In the genomic region with DNA sequence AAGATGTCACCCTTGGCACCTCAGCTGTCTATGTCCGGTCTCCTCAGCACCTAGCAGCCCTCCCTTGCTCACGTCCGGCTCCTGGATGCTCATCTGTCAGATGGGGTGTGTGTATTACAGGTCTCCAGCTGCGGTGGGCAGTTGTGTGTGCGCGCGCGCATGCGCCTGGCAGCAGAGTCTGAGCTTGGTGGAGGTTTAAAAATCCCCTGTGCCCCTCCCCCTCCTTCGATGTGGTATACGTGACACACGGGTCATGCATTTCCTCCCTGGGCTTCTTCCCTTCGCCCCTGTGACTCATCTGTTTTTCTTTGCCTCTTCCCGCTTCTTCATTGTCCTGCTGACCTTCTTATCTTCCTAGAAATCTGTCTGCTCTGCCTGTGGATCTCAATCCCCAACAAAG, we compare ENCODE assay signal across 8 mouse cellular contexts. TPM values are rescaled to one million over a fixed set of nuclear protein-coding genes. Genes with fewer than 3 reads are reported as not detected.
DNase-seq lines count a peak whose midpoint lies in the region; ATAC-seq lines count a peak whose summit lies in the region.

No protein-coding gene starts in this region.

- WGBS in embryonic facial prominence, embryonic 10.5 days: 40% methylated on average over 14 of the region's 14 CpGs
- WGBS in liver, embryonic 11.5 days: 23% methylated on average over 14 of the region's 14 CpGs
- WGBS in neural tube, embryonic 11.5 days: 53% methylated on average over 14 of the region's 14 CpGs

- no peaks in the 10 kb centered on the region for H3K9me3 ChIP-seq in embryonic facial prominence, embryonic 10.5 days
- H3K9me3 ChIP-seq in liver, embryonic 11.5 days (ENCODE audit: control insufficient read depth, low read length): no peaks in the 10 kb centered on the region
- no peaks in the 10 kb centered on the region for H3K9me3 ChIP-seq in neural tube, embryonic 11.5 days (ENCODE audit: control insufficient read depth, low read length)

- peak overlapping the region; percentile 13; the same call in 1 of the 2 replicates for H3K9ac ChIP-seq in liver, embryonic 11.5 days (ENCODE audit: low read depth, low read length)
- no peak overlapping the region for H3K9ac ChIP-seq in neural tube, embryonic 11.5 days (ENCODE audit: low read length)

- H3K4me3 ChIP-seq in embryonic facial prominence, embryonic 10.5 days: peak overlapping the region; percentile 25; the same call in 1 of the 2 replicates
- H3K4me3 ChIP-seq in liver, embryonic 11.5 days (ENCODE audit: low read depth, low read length): peak overlapping the region; percentile 2; the same call in 1 of the 2 replicates
- H3K4me3 ChIP-seq in neural tube, embryonic 11.5 days (ENCODE audit: low read depth, low read length): no peak overlapping the region

- peak overlapping the region; percentile 48 for H3K27ac ChIP-seq in embryonic facial prominence, embryonic 10.5 days (replicated peaks)
- H3K27ac ChIP-seq in liver, embryonic 11.5 days (ENCODE audit: low read depth, low read length): no peak overlapping the region; the same call in 1 of the 2 replicates
- H3K27ac ChIP-seq in neural tube, embryonic 11.5 days (ENCODE audit: low read depth, low read length): no peak overlapping the region

- peak overlapping the region; percentile 50 for H3K4me2 ChIP-seq in liver, embryonic 11.5 days
- H3K4me2 ChIP-seq in neural tube, embryonic 11.5 days (ENCODE audit: low read depth): no peak overlapping the region

- H3K4me1 ChIP-seq in embryonic facial prominence, embryonic 10.5 days: peaks cover 22% of the 10 kb centered on the region
- peaks cover 7% of the 10 kb centered on the region for H3K4me1 ChIP-seq in liver, embryonic 11.5 days (replicated peaks; ENCODE audit: control insufficient read depth, insufficient read depth, low read length)
- H3K4me1 ChIP-seq in neural tube, embryonic 11.5 days (ENCODE audit: control insufficient read depth, insufficient read depth, low read length): no peaks in the 10 kb centered on the region

- peak; percentile 90 for DNase-seq in 3T3-L1 (ENCODE audit: low read depth, low spot score)
- DNase-seq in CD4-positive, CD25-positive, alpha-beta regulatory T cell, adult 2 months (ENCODE audit: low read depth, low spot score): peak; percentile 88
- DNase-seq in embryonic facial prominence, embryonic 10.5 days (ENCODE audit: low spot score): peak; percentile 66
- peak; percentile 67 for DNase-seq in liver, embryonic 11.5 days (ENCODE audit: low spot score)
- peak; percentile 32 for DNase-seq in neural tube, embryonic 11.5 days (ENCODE audit: low spot score)
- no peak for DNase-seq in cerebellum, adult 9-11 months
- DNase-seq in c-Kit-positive CD71-positive TER-119-positive erythroid progenitor cells, embryonic 14.5 days (ENCODE audit: low spot score): no peak
- DNase-seq in kidney, postnatal 10 days: no peak

- no peak; the same call in 1 of the 2 replicates for ATAC-seq in liver, embryonic 11.5 days (replicated peaks; ENCODE audit: low FRiP score)
- no peak for ATAC-seq in neural tube, embryonic 11.5 days (ENCODE audit: insufficient read depth, low FRiP score, low TSS enrichment)

- no peaks in the 10 kb centered on the region for H3K27me3 ChIP-seq in embryonic facial prominence, embryonic 10.5 days (replicated peaks; ENCODE audit: low read depth, poor library complexity, severe bottlenecking)
- no peaks in the 10 kb centered on the region for H3K27me3 ChIP-seq in liver, embryonic 11.5 days (replicated peaks; ENCODE audit: control insufficient read depth, insufficient read depth, low read length)
- H3K27me3 ChIP-seq in neural tube, embryonic 11.5 days (ENCODE audit: control insufficient read depth, insufficient read depth, low read length): no peaks in the 10 kb centered on the region

- peaks cover 10% of the 10 kb centered on the region for H3K36me3 ChIP-seq in embryonic facial prominence, embryonic 10.5 days (replicated peaks)
- no peaks in the 10 kb centered on the region for H3K36me3 ChIP-seq in liver, embryonic 11.5 days (ENCODE audit: control insufficient read depth, insufficient read depth, low read length)
- no peaks in the 10 kb centered on the region for H3K36me3 ChIP-seq in neural tube, embryonic 11.5 days (ENCODE audit: control insufficient read depth, insufficient read depth, low read length)

RNA-seq across cellular contexts. Expression of gene Mief1, which starts 14.6 kb away (rescaled TPM):
- 44.4 and 44.5 TPM in 2 replicates for polyA plus RNA-seq in embryonic facial prominence, embryonic 10.5 days (2016; fragmentation: Nextera tagmentation; extraction: Ambion mirVana)
- 35.8 and 44.9 TPM in 2 replicates for polyA plus RNA-seq in liver, embryonic 11.5 days (2014; fragmentation: Nextera tagmentation; extraction: Ambion mirVana)
- polyA plus RNA-seq in neural tube, embryonic 11.5 days (2014; fragmentation: Nextera tagmentation; extraction: Ambion mirVana): 41.8 and 47.3 TPM in 2 replicates

RNA-seq across cellular contexts. Expression of gene AC140267.1, which starts 16.4 kb away (rescaled TPM):
- polyA plus RNA-seq in embryonic facial prominence, embryonic 10.5 days (2016; fragmentation: Nextera tagmentation; extraction: Ambion mirVana): not detected in 2 replicates
- not detected in 2 replicates for polyA plus RNA-seq in liver, embryonic 11.5 days (2014; fragmentation: Nextera tagmentation; extraction: Ambion mirVana)
- not detected in 2 replicates for polyA plus RNA-seq in neural tube, embryonic 11.5 days (2014; fragmentation: Nextera tagmentation; extraction: Ambion mirVana)

RNA-seq across cellular contexts. Expression of gene Atf4, which starts 35.8 kb away (rescaled TPM):
- 104 and 111 TPM in 2 replicates for polyA plus RNA-seq in embryonic facial prominence, embryonic 10.5 days (2016; fragmentation: Nextera tagmentation; extraction: Ambion mirVana)
- 186 and 188 TPM in 2 replicates for polyA plus RNA-seq in liver, embryonic 11.5 days (2014; fragmentation: Nextera tagmentation; extraction: Ambion mirVana)
- 127 and 134 TPM in 2 replicates for polyA plus RNA-seq in neural tube, embryonic 11.5 days (2014; fragmentation: Nextera tagmentation; extraction: Ambion mirVana)

RNA-seq across cellular contexts. Expression of gene Rps19bp1, which starts 44.9 kb away (rescaled TPM):
- polyA plus RNA-seq in embryonic facial prominence, embryonic 10.5 days (2016; fragmentation: Nextera tagmentation; extraction: Ambion mirVana): 68.1 and 73.2 TPM in 2 replicates
- polyA plus RNA-seq in liver, embryonic 11.5 days (2014; fragmentation: Nextera tagmentation; extraction: Ambion mirVana): 75.4 and 80.8 TPM in 2 replicates
- 70.3 and 76.9 TPM in 2 replicates for polyA plus RNA-seq in neural tube, embryonic 11.5 days (2014; fragmentation: Nextera tagmentation; extraction: Ambion mirVana)

RNA-seq across cellular contexts. Expression of gene Mgat3, which starts 45.7 kb away (rescaled TPM):
- 6.3 and 7.6 TPM in 2 replicates for polyA plus RNA-seq in embryonic facial prominence, embryonic 10.5 days (2016; fragmentation: Nextera tagmentation; extraction: Ambion mirVana)
- 2.5 and 2.7 TPM in 2 replicates for polyA plus RNA-seq in liver, embryonic 11.5 days (2014; fragmentation: Nextera tagmentation; extraction: Ambion mirVana)
- 11.6 and 12.3 TPM in 2 replicates for polyA plus RNA-seq in neural tube, embryonic 11.5 days (2014; fragmentation: Nextera tagmentation; extraction: Ambion mirVana)

Comparison
In these comparisons a context has a peak if more than half of its experiments do, and no peak if none do; other contexts are left out.
1. DNase-seq: peak in 3T3-L1 (single experiment), CD4-positive, CD25-positive, alpha-beta regulatory T cell, adult 2 months (single experiment), embryonic facial prominence, embryonic 10.5 days (single experiment), liver, embryonic 11.5 days (single experiment) and neural tube, embryonic 11.5 days (single experiment); none in cerebellum, adult 9-11 months (single experiment), c-Kit-positive CD71-positive TER-119-positive erythroid progenitor cells, embryonic 14.5 days (single experiment) and kidney, postnatal 10 days (single experiment).